In the genomic region with DNA sequence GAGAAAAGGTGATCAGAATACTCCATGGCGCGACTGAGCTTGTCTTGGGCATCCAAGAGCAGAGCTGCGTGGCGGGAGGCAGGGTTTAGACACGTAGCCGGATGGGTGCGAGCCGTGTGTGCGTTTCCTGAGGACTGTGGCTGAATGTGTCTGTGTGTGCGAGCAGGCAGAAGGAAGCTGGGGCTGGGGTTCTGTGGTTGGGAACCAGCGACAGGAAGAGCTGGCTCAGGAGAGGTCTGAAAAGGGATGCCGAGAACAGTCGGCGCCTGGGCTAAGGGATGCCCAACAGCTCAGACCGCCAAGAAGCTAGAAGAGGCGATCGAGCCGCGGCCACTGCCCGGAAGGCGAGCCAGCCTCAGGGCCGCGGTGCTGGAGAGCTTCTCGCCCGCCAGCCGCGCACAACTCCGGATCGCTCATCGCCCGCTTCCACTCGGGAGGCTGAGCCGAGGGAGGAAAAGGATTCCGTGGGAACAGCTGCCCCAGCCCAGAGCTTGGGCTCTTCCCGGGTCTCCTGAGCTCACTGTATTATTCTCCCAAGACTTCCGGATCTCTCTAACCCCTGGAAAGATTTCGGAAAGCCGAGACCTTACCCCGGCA, we compare ENCODE assay signal across 8 mouse cellular contexts.
DNase-seq lines count a peak whose midpoint lies in the region; ATAC-seq lines count a peak whose summit lies in the region.

No protein-coding gene starts in this region.

- DNase-seq in adrenal gland, postnatal 10 days, result peak; percentile 35
- DNase-seq in adrenal gland, postnatal 4 days (ENCODE audit: low spot score in 2 of 2), result no peak
- DNase-seq in forebrain, embryonic 11.5 days (ENCODE audit: low spot score), result peak; percentile 75
- DNase-seq in midbrain, embryonic 10.5 days (ENCODE audit: low spot score), result peak; percentile 77
- peak; percentile 25 for DNase-seq in thymus, postnatal 25 days

- H3K36me3 ChIP-seq in megakaryocyte, embryonic 14.5 days (replicated peaks; ENCODE audit: low read length), result no peaks in the 10 kb centered on the region
- H3K36me3 ChIP-seq in forebrain, embryonic 11.5 days (ENCODE audit: control insufficient read depth, insufficient read depth, low read length), result no peaks in the 10 kb centered on the region
- H3K36me3 ChIP-seq in intestine, embryonic 15.5 days, result no peaks in the 10 kb centered on the region
- no peaks in the 10 kb centered on the region for H3K36me3 ChIP-seq in midbrain, embryonic 10.5 days

- H3K9me3 ChIP-seq in megakaryocyte, embryonic 14.5 days, result no peaks in the 10 kb centered on the region
- no peaks in the 10 kb centered on the region for H3K9me3 ChIP-seq in forebrain, embryonic 11.5 days (ENCODE audit: control insufficient read depth, low read length)
- H3K9me3 ChIP-seq in intestine, embryonic 15.5 days, result no peaks in the 10 kb centered on the region
- no peaks in the 10 kb centered on the region for H3K9me3 ChIP-seq in midbrain, embryonic 10.5 days (replicated peaks)

- no peak overlapping the region for H3K27ac ChIP-seq in forebrain, embryonic 11.5 days (ENCODE audit: low read depth, low read length)
- H3K27ac ChIP-seq in intestine, embryonic 15.5 days, result no peak overlapping the region
- H3K27ac ChIP-seq in midbrain, embryonic 10.5 days (replicated peaks), result peak overlapping the region; percentile 88

- peaks cover 91% of the 10 kb centered on the region for H3K27me3 ChIP-seq in megakaryocyte, embryonic 14.5 days (replicated peaks)
- peaks cover 25% of the 10 kb centered on the region for H3K27me3 ChIP-seq in forebrain, embryonic 11.5 days (ENCODE audit: control insufficient read depth, insufficient read depth, low read length)
- peaks cover 61% of the 10 kb centered on the region for H3K27me3 ChIP-seq in intestine, embryonic 15.5 days (replicated peaks)
- peaks cover 78% of the 10 kb centered on the region for H3K27me3 ChIP-seq in midbrain, embryonic 10.5 days (ENCODE audit: low read depth, poor library complexity, severe bottlenecking)

- H3K9ac ChIP-seq in forebrain, embryonic 11.5 days (ENCODE audit: low read length), result peak overlapping the region; percentile 82
- H3K9ac ChIP-seq in intestine, embryonic 15.5 days, result peak overlapping the region; percentile 67

- H3K4me2 ChIP-seq in forebrain, embryonic 11.5 days (ENCODE audit: low read depth, low read length, severe bottlenecking), result peak overlapping the region; percentile 100
- H3K4me2 ChIP-seq in intestine, embryonic 15.5 days (replicated peaks), result peak overlapping the region; percentile 100

- under 1% methylated on average over 38 of the region's 39 CpGs for WGBS in forebrain, embryonic 11.5 days
- under 1% methylated on average over 39 of the region's 39 CpGs for WGBS in intestine, embryonic 15.5 days
- WGBS in midbrain, embryonic 10.5 days, result under 1% methylated on average over 39 of the region's 39 CpGs

- no peak for ATAC-seq in megakaryocyte, adult 5-6 weeks (ENCODE audit: poor library complexity, severe bottlenecking)
- no peak for ATAC-seq in forebrain, embryonic 11.5 days (replicated peaks; ENCODE audit: low FRiP score)
- peak; percentile 10; the same call in 1 of the 2 replicates for ATAC-seq in intestine, embryonic 15.5 days

- H3K4me3 ChIP-seq in megakaryocyte, embryonic 14.5 days (replicated peaks), result peak overlapping the region; percentile 91
- peak overlapping the region; percentile 69 for H3K4me3 ChIP-seq in forebrain, embryonic 11.5 days (ENCODE audit: low read depth, low read length)
- H3K4me3 ChIP-seq in intestine, embryonic 15.5 days (replicated peaks), result peak overlapping the region; percentile 67
- H3K4me3 ChIP-seq in midbrain, embryonic 10.5 days, result peak overlapping the region; percentile 70

- H3K4me1 ChIP-seq in megakaryocyte, embryonic 14.5 days, result peaks cover 57% of the 10 kb centered on the region
- H3K4me1 ChIP-seq in forebrain, embryonic 11.5 days (replicated peaks; ENCODE audit: control insufficient read depth, insufficient read depth, low read length), result peaks cover 16% of the 10 kb centered on the region
- H3K4me1 ChIP-seq in intestine, embryonic 15.5 days (replicated peaks), result peaks cover 28% of the 10 kb centered on the region
- H3K4me1 ChIP-seq in midbrain, embryonic 10.5 days, result peaks cover 77% of the 10 kb centered on the region

Comparison
In these comparisons a context has a peak if more than half of its experiments do, and no peak if none do; other contexts are left out.
1. DNase-seq: peak in adrenal gland, postnatal 10 days (single experiment), forebrain, embryonic 11.5 days (single experiment), midbrain, embryonic 10.5 days (single experiment) and thymus, postnatal 25 days (single experiment); none in adrenal gland, postnatal 4 days (0 of 2).
2. Peak in every context shown above with its lines, with median percentiles within 50 percentile points of each other: H3K4me3 ChIP-seq.